Mouse (Mus musculus) regulatory T cell (primary cell): ENCODE measurements around the gene Asb2.

Experiments
- in situ Hi-C: fragments of 300-600 bp; cut with MboI, MseI; formaldehyde crosslinking; loops from one replicate; pipeline ENCODE4 v1.15.1; 2025; ENCODE audit warnings: high pct_unique_total_duplicates

The Asb2 gene

DNA sequence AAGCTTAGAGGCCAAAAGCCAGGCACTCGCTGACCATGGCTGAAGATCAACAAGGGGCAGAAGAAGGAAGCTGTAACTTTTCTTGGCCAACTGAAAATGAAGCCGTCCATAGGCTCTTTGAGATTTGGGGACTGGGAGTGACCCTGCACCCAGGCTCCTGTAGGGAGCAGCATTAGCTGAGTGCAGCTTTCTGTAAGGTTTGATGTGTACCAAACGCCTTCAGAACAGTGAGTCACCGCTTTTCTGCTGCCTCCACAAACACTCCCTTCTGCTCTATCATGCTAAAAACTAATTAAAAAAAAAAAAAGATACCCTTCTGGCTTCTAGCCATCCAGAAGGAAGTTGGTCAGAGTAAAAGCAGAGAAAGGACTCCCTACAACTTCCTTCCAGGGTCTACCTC, 79.4 kb downstream of the Asb2 start:
- in situ Hi-C loops: loop anchor here (10.0 kb wide), 1 partner anchor 712 kb away; no protein-coding TSS in a partner anchor

DNA sequence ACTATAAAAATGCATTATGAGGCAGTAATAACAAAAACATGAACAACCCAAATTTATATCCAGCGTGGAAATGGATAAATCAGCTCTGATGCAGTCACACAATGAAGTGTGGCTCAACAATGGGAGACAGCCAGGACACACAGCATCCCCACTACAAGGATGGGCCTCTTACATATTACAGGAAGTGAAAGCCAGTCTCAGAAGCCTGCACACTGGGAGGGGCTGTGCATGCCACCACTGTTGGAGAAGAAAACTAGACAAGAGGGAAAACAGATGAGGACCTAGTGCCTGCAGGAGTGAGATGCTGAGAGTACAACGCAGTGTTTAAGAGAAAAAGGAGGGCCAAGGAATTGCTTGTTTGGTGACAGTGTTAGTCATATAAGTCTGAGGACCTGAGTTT, 82.1 kb downstream of the Asb2 start:
- in situ Hi-C loops: loop anchor here (10.0 kb wide), 1 partner anchor 709 kb away; no protein-coding TSS in a partner anchor

- in situ Hi-C loops: loop anchor here (10.0 kb wide), 1 partner anchor 708 kb away; no protein-coding TSS in a partner anchor
These were observed 82.8 kb downstream of the Asb2 start for GRCm38 (mm10) chr12:103273051-103273450.

GRCm38 (mm10) chr12:103272176-103272575, 83.6 kb downstream of the Asb2 start:
- in situ Hi-C loops: loop anchor here (10.0 kb wide), 1 partner anchor 707 kb away; no protein-coding TSS in a partner anchor
